Mouse (Mus musculus) cerebellum, adult (tissue): ENCODE results near the gene Ogfod3.

Source experiments
- ATAC-seq: cut with Nextera tagmentation; 2 replicates; pipeline ENCODE4 v1.9.2; 2017; ENCODE audit warnings: mild to moderate bottlenecking, moderate library complexity, mixed read lengths; ENCODE audit not compliant: insufficient number of reproducible peaks, low FRiP score, low TSS enrichment

The Ogfod3 gene

DNA sequence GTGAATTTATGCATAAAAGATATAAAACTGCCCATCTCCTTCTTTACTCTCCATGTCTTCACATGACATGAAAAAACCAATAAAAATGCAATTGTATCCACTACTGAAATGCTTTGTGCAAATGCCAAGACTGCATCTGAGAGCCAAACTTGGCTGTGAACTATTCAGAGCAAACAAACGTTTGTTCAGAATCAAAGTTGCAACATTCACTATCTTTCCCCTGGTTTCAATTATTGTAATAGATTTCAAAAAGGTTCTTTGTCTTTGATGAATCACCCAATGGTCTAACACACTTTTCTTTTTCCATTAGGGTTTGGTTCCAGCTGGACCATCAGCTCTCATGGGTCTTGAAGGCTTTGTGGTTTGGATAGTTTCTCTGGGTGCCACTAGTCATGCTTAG, 74.9 kb downstream of the Ogfod3 start:
- ATAC-seq, result no peak
